Mouse (Mus musculus) cerebellum, adult 2 months (tissue): ENCODE results near the gene Cc2d2a. TPM values are rescaled to one million over a fixed set of nuclear protein-coding genes. Genes with fewer than 3 reads are reported as not detected.
A peak's percentile ranks its signal among the peaks of the same experiment; 100 is the strongest.

Source experiments
- DNase-seq, 2 experiments: peaks; one replicate each; pipeline ENCODE4 v3.0.0; 2021
- H3K27ac ChIP-seq: fragments of 200-500 bp; 2 replicates; pipeline ENCODE4 v1.5.1; 2012; ENCODE audit warnings: low read length, control low read depth, inconsistent platforms; ENCODE audit not compliant: insufficient read depth
- H3K27me3 ChIP-seq: fragments of 200-500 bp; 2 replicates; pipeline ENCODE4 v1.6.1; 2012; ENCODE audit warnings: inconsistent platforms, mild to moderate bottlenecking, low read length, moderate library complexity; ENCODE audit not compliant: control insufficient read depth, insufficient read depth
- H3K4me1 ChIP-seq: fragments of 200-500 bp; 2 replicates; pipeline ENCODE4 v1.6.1; 2011; ENCODE audit warnings: low read length; ENCODE audit not compliant: control insufficient read depth, insufficient read depth
- H3K4me3 ChIP-seq: fragments of 200-500 bp; replicated peaks from 2 replicates; pipeline ENCODE3; 2011; ENCODE audit warnings: mild to moderate bottlenecking, low read depth, low read length, control low read depth; ENCODE audit not compliant: insufficient read depth
- CTCF ChIP-seq: fragments of 200-500 bp; IDR thresholded peaks from 2 replicates; pipeline ENCODE4 v1.5.1; 2011; ENCODE audit warnings: low read depth, mild to moderate bottlenecking, control low read depth, low read length, moderate library complexity, borderline replicate concordance; ENCODE audit not compliant: insufficient read depth
- POLR2A ChIP-seq: fragments of 200-500 bp; IDR thresholded peaks from 2 replicates; pipeline ENCODE4 v1.6.1; 2011; ENCODE audit warnings: low read length, control low read depth, borderline replicate concordance; ENCODE audit not compliant: insufficient read depth
- whole genome bisulfite sequencing: fragments of 180-500 bp; shearing (Covaris S2); methylation state at CpG from one replicate; pipeline ENCODE4 v1.1.7; 2018; 5-methylcytosine and 5-hydroxymethylcytosine counted together
- polyA plus RNA-seq: library from polyadenylated mRNA; depleted of rRNA; stranded (reverse); fragments of >200 nt; gene quantifications from 2 replicates; pipeline ENCODE4 v1.2.3, GENCODE M21; 2012; rRNA removed

The Cc2d2a gene
- polyA plus RNA-seq, 1 experiment = 15.4 TPM

DNA sequence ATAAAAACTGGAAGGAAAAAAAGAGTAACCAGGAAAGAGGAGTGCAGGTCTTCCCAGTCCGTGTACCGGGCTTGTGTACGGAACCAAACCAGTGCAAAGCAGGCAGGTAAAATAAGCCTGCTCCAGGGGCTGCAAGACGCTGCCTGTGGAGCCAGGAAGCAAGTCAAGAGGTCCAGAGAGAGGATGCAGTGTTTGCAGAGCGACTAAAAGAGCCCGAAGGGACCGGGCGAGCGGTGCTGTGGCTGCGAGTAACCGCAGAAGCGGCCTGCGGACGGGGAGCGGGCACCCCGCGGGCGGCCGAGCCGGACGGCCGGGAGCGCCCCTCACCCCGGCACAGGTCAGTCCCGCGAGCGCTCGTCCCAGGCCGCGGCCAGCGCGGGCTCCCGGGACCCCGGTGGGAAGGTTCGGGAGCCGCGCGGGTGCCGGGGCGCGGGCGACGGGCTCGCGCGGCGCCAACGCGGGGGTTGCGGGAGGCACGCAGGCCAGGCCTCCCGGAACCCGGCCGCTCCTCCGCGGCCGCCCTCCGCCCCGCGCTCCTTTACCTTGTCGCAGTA, 119.4 kb downstream of the Cc2d2a start:
- TF ChIP-seq CTCF (no peak), POLR2A (no peak)
- no peak for DNase-seq
- Histone ChIP-seq H3K27ac (peak overlapping the region; percentile 83), H3K4me3 (peak overlapping the region; percentile 73), H3K4me1 (no peaks in the 10 kb centered on the region; the same call in 1 of the 2 replicates), H3K27me3 (no peaks in the 10 kb centered on the region)
- under 1% methylated on average over 49 of the region's 61 CpGs for WGBS

DNA sequence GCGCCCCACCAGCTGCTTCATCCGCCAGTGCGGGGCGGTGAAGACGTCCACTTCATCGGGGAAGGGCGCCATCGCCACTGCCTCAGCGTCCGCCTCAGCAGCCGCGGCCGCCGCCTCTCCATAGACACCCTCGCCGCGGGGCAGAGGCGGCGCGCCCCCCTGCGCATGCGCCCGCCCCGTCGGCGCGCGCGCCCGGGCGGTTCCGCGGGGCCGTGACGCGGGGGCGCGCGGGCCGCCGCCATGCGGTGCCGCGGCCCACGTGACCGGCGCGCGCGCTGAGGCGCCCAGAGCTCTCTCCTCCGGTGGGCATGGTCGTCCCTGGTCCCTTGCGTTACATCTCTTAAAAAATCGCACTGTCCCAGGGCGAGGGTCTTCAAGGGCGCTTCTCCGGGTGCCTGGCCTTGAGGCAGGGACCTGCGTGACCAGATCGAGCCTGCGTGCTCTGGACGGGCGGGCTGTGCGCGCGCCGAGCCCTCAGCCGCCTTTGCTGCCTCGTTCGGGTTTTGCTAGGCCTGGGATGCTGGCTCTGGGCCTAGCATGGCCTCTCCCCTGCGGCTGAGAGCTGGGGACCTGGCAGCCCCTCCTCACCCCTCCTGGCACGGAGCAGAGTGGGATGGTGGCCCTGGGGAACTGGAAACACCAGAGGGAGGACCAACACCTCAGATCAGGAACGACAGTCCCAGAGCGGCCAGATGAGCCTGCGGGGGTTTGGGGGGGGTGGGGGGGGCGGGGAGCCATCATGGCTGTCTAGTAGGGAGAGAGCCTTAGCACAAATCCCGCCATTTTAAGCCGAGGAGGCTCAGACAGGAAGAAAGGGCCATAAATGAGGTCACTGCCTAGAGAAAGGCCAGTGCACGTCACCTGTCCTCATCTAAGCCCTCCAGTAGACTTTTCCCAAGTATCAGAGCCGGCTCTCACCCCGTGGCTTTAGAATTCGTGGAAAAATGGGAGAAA, 120.1 kb downstream of the Cc2d2a start:
- H3K27me3 ChIP-seq = no peaks in the 10 kb centered on the region
- H3K4me3 ChIP-seq = peak overlapping the region; percentile 84
- WGBS = 2% methylated on average over 80 of the region's 82 CpGs
- peak; percentile 94 for TF ChIP-seq POLR2A
- no peak for TF ChIP-seq CTCF
- peak; percentile 82 to 89 for DNase-seq
- no peaks in the 10 kb centered on the region; the same call in 1 of the 2 replicates for H3K4me1 ChIP-seq
- H3K27ac ChIP-seq = peak overlapping the region; percentile 96

DNA sequence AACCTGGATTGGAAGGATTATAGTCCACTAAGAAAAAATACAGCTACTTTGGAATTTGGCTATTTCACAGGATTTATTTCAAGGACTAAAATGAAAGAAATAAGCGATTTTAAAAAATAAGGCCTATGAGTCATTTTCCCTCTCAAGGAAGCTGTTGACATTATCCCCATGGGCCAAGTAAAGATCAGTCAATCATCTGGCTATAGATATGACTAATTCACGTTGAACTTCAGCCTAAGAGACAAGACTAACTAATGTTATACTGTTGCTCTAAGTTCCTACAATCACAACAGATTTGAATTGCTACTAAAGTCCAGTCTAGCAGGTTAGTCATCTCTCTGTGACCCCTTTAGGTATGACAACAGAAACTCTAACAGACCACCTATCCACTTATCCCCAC, 121.8 kb downstream of the Cc2d2a start:
- H3K4me3 ChIP-seq = no peak overlapping the region
- WGBS = 90% methylated on average over 2 of the region's 2 CpGs
- no peaks in the 10 kb centered on the region for H3K4me1 ChIP-seq
- no peaks in the 10 kb centered on the region for H3K27me3 ChIP-seq
- DNase-seq = no peak
- no peak overlapping the region for H3K27ac ChIP-seq
- TF ChIP-seq POLR2A (no peak), CTCF (no peak)

DNA sequence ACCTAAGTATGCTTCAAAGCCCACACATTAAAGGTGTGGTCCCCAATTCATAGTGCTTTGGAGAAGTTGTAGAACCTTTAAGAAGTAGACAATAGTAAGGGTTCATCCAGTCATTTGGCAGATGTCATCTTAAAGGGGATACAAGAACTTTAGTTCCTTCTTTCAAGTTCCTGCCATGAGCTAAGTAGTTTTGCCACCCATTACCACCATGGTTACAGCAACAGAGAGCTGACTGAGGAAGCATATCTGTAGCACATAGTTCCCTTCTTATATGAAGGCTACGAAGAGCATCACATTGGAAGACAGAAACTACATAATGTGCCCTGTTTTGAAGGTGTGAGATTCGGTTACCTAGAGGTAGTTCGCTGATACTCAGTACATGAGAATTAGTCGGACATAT, 124.5 kb downstream of the Cc2d2a start:
- H3K27ac ChIP-seq = no peak overlapping the region
- TF ChIP-seq POLR2A (no peak), CTCF (no peak)
- 90% methylated on average over 4 of the region's 4 CpGs for WGBS
- H3K4me3 ChIP-seq = no peak overlapping the region
- H3K27me3 ChIP-seq = no peaks in the 10 kb centered on the region
- DNase-seq = no peak
- no peaks in the 10 kb centered on the region for H3K4me1 ChIP-seq

DNA sequence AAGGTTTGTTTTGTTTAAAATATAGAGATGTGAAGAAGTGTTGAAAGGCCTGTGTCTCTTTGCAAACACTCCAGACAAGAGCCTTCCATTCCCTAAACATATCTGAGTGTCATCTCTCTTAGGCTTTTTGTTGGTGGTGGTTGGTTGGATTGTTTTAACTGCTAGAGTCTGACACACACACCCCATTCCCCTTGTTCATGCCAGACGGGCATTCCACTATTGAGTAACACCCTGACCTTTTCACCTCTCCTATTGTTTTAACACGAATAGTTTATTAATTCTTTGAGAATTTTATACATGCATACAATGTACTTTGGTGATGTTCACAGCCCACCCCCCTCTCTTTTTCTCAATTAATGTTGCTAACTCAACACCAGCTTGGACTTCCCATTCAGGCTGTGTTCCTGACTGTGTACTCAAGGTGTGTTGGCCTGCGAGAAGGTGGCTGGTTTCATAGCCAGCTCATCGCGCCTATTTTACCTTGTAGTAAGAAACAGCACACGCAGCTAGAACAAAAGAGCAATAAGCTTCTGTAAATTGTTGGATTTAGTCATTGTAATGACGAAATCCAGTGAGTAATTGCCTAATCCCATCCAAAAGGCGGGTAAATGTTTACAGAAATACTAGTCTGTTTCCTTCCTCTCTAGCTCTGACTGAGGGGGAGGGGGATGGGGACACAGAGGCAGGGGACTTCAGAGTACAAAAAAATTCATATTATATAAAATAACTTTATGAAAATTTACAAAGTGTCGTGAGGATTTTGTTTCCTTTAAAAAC, 126.0 kb downstream of the Cc2d2a start:
- Histone ChIP-seq H3K27ac (no peak overlapping the region), H3K4me1 (no peaks in the 10 kb centered on the region), H3K27me3 (no peaks in the 10 kb centered on the region), H3K4me3 (no peak overlapping the region)
- WGBS = 80% methylated on average over 9 of the region's 9 CpGs
- no peak for DNase-seq
- TF ChIP-seq POLR2A (no peak), CTCF (no peak)

Other genes with a start within 250 kb of the Cc2d2a start
- gene C1qtnf7, start 146.8 kb upstream of the Cc2d2a start, polyA plus RNA-seq = 0.39 and 0.62 TPM in 2 replicates
- 0.17 and 0.28 TPM in 2 replicates for gene Bst1, start 156.5 kb downstream of the Cc2d2a start, polyA plus RNA-seq
- 74.3 and 78.5 TPM in 2 replicates for gene Fbxl5, start 159.3 kb downstream of the Cc2d2a start, polyA plus RNA-seq
- gene Cd38, start 206.2 kb downstream of the Cc2d2a start, polyA plus RNA-seq = 14.6 and 14.8 TPM in 2 replicates